Mouse (Mus musculus) embryo, embryonic 11 days (tissue): ENCODE results near the gene Irx3.

ENCODE experiments used
- DNase-seq: peaks from one replicate; pipeline ENCODE4 v3.0.0-alpha.2; 2015

Gene Irx3

GRCm38 (mm10) chr8:91801839-91802238 is at the start of gene Irx3:
TSS of gene Irx3 (minus strand) at chr8:91802067.
- peak; percentile 94 for DNase-seq

- no peak for DNase-seq
Measured at GRCm38 (mm10) chr8:91851359-91851758, 49.5 kb upstream of the Irx3 start.

- DNase-seq = no peak
Measured at GRCm38 (mm10) chr8:91849984-91850383, 48.1 kb upstream of the Irx3 start.

GRCm38 (mm10) chr8:91849529-91849928 is 47.7 kb upstream of the Irx3 start:
- no peak for DNase-seq

- no peak for DNase-seq
Measured at GRCm38 (mm10) chr8:91845641-91846040, 43.8 kb upstream of the Irx3 start.

- DNase-seq = no peak
Measured at GRCm38 (mm10) chr8:91837131-91837530, 35.3 kb upstream of the Irx3 start.

- DNase-seq = no peak
Measured at GRCm38 (mm10) chr8:91836685-91837084, 34.8 kb upstream of the Irx3 start.

- DNase-seq = no peak
Measured at GRCm38 (mm10) chr8:91827661-91828060, 25.8 kb upstream of the Irx3 start.

GRCm38 (mm10) chr8:91827192-91827591 is 25.3 kb upstream of the Irx3 start:
- no peak for DNase-seq

GRCm38 (mm10) chr8:91823357-91823756 is 21.5 kb upstream of the Irx3 start:
- DNase-seq = no peak

- peak; percentile 22 for DNase-seq
Measured at GRCm38 (mm10) chr8:91822746-91823145, 20.9 kb upstream of the Irx3 start.

- no peak for DNase-seq
Measured at GRCm38 (mm10) chr8:91821976-91822375, 20.1 kb upstream of the Irx3 start.

GRCm38 (mm10) chr8:91819778-91820177 is 17.9 kb upstream of the Irx3 start:
- DNase-seq = no peak

GRCm38 (mm10) chr8:91818784-91819183 is 16.9 kb upstream of the Irx3 start:
- DNase-seq = peak; percentile 67

GRCm38 (mm10) chr8:91814106-91814505 is 12.2 kb upstream of the Irx3 start:
- DNase-seq = no peak

- DNase-seq = peak; percentile 56
Measured at GRCm38 (mm10) chr8:91806720-91807241, 4.9 kb upstream of the Irx3 start.

GRCm38 (mm10) chr8:91806084-91806719 is 4.3 kb upstream of the Irx3 start:
- peak; percentile 78 for DNase-seq

GRCm38 (mm10) chr8:91805254-91805671 is 3.4 kb upstream of the Irx3 start:
- DNase-seq = peak; percentile 80

- peak; percentile 64 for DNase-seq
Measured at GRCm38 (mm10) chr8:91804403-91805253, 2.8 kb upstream of the Irx3 start.

GRCm38 (mm10) chr8:91803515-91804402 is 1.9 kb upstream of the Irx3 start:
- peak; percentile 58 for DNase-seq

GRCm38 (mm10) chr8:91802401-91803322 is 795 bp upstream of the Irx3 start:
- peak; percentile 75 for DNase-seq
